Mouse (Mus musculus) C2C12 (cell line): ENCODE measurements around the gene 2310022B05Rik.

Experiments
- CTCF ChIP-seq: IDR thresholded peaks from one replicate; pipeline ENCODE4 v1.5.1; 2011; ENCODE audit not compliant: control insufficient read depth, insufficient read depth, insufficient read length
- MAX ChIP-seq: IDR thresholded peaks from one replicate; pipeline ENCODE4 v1.6.1; 2011; ENCODE audit warnings: mild to moderate bottlenecking, control low read depth
- MYOD1 ChIP-seq: IDR thresholded peaks from one replicate; pipeline ENCODE4 v1.6.1; 2011; ENCODE audit warnings: low read depth; ENCODE audit not compliant: control insufficient read depth, insufficient read length
- USF1 ChIP-seq: IDR thresholded peaks from one replicate; pipeline ENCODE4 v1.6.1; 2011; ENCODE audit warnings: low read depth, mild to moderate bottlenecking, control low read depth, moderate library complexity

DNA sequence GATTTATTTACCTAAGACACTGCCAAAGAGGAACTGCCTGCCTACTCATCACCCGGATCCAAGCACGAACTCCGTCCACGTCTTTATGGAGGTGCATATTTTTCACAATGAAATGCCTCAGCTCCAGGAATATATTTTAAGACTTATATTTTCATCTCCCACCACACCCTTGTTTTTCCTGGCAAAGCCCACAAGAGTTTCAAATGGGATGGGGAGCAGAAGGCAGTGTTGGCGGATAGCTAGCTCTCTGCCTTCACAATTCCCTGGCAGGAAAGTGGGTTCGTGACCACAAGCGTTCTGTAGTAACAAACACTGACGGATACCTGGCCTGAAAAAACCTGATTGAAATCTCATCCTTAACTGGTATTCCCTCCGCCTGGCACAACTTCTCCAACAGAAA is 1.4 kb downstream of the 2310022B05Rik start:
- TF ChIP-seq CTCF (no peak), USF1 (no peak), MAX (no peak), MYOD1 (no peak)
